Mouse (Mus musculus): ENCODE data around the gene Fign. TPM values are rescaled to one million over a fixed set of nuclear protein-coding genes. Genes with fewer than 3 reads are reported as not detected.

Fign gene
- not detected for polyA plus RNA-seq (2017; shearing (Covaris generic))

DNA sequence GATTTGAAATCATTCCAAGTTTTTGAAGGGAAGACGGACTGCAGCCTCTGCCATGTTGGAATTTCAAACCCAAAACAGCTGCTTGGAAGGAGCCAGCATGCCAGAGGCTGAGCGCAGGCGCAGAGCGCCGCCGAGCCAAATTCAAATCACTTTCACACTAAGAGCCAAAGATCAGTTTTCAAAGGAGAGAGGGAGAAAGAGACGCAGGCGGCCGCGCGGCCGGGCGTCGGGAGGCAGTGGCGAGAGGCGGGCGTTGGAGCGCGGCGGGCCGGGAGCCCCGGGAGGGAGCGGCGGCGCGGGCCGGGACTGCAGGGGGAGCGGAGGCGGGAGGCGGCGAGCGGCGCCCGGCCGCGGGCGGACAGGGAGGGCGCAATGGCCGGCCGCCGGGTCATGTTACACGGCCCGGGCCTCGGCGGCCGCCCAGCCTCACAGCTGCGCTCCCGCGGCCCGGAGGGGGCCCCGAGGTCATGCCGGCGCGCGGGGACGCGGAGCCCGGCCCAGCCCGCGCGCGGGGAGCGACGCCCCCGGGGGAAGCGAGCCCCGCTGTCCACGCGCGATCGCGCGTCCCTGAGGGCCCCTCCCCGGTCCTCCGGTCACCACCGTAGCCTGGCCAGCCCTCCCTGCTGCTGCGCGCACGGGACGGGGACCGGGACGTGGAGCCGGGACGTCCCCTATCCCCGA, at the start of gene Fign:
Fign (minus strand) TSS at position 102 of the 681 bp plus-strand sequence.

